Mouse (Mus musculus) midbrain, embryonic 11.5 days (tissue): ENCODE measurements around the gene Lmo4. TPM values are rescaled to one million over a fixed set of nuclear protein-coding genes. Genes with fewer than 3 reads are reported as not detected.
A peak's percentile ranks its signal among the peaks of the same experiment; 100 is the strongest.

Source experiments
- ATAC-seq: fragments of 200-750 bp; cut with Nextera tagmentation; 2 replicates; pipeline ENCODE4 v1.8.0; 2017; ENCODE audit warnings: moderate TSS enrichment, moderate library complexity; ENCODE audit not compliant: low FRiP score
- DNase-seq: peaks from one replicate; pipeline ENCODE4 v3.0.0; 2015; ENCODE audit warnings: low spot score; ENCODE audit errors: missing footprints
- H3K27ac ChIP-seq: fragments of 300-500 bp; sonication (generic); 2 replicates; pipeline ENCODE4 v1.5.1; 2014; ENCODE audit warnings: low read depth, low read length
- H3K27me3 ChIP-seq: fragments of 300-500 bp; sonication (generic); 2 replicates; pipeline ENCODE4 v1.6.1; 2014; ENCODE audit warnings: mild to moderate bottlenecking, low read length, moderate library complexity, mixed read lengths; ENCODE audit not compliant: control insufficient read depth, insufficient read depth
- H3K36me3 ChIP-seq: fragments of 300-500 bp; sonication (generic); 2 replicates; pipeline ENCODE4 v1.6.1; 2014; ENCODE audit warnings: mild to moderate bottlenecking, low read length, moderate library complexity, mixed read lengths; ENCODE audit not compliant: control insufficient read depth, insufficient read depth
- H3K4me1 ChIP-seq: fragments of 300-500 bp; sonication (generic); 2 replicates; pipeline ENCODE4 v1.6.1; 2014; ENCODE audit warnings: low read length; ENCODE audit not compliant: control insufficient read depth, insufficient read depth
- H3K4me2 ChIP-seq: fragments of 300-500 bp; sonication (generic); 2 replicates; pipeline ENCODE4 v1.6.1; 2014; ENCODE audit warnings: mild to moderate bottlenecking, moderate library complexity
- H3K4me3 ChIP-seq: fragments of 300-500 bp; sonication (generic); 2 replicates; pipeline ENCODE4 v1.5.1; 2014; ENCODE audit warnings: low read depth, low read length
- H3K9ac ChIP-seq: fragments of 300-500 bp; sonication (generic); 2 replicates; pipeline ENCODE4 v1.6.1; 2014; ENCODE audit warnings: low read length
- H3K9me3 ChIP-seq: fragments of 300-500 bp; sonication (generic); 2 replicates; pipeline ENCODE4 v1.6.1; 2016; ENCODE audit warnings: low read length; ENCODE audit not compliant: control insufficient read depth
- WGBS: fragments of 180-500 bp; shearing (Covaris S2); extraction: QIAGEN DNeasy Blood & Tissue Kit; methylation state at CpG from one replicate; pipeline ENCODE4 v1.1.7; 2014; 5-methylcytosine and 5-hydroxymethylcytosine counted together
- polyA plus RNA-seq: library from polyadenylated mRNA; unstranded; fragments of >200 nt; fragmentation: Nextera tagmentation; extraction: Ambion mirVana; gene quantifications from 2 replicates; pipeline ENCODE4 v1.2.1, GENCODE M21; 2014

Gene Lmo4
- polyA plus RNA-seq, 1 experiment from 2014 or later, result 41.5 TPM

GRCm38 (mm10) chr3:144206261-144206660 lies 1.2 kb upstream of the Lmo4 start:
- WGBS, result 22% methylated on average over 3 of the region's 3 CpGs
- H3K27me3 ChIP-seq, result no peaks in the 10 kb centered on the region
- ATAC-seq (no peak), DNase-seq (no peak)
- peak overlapping the region; percentile 93 for H3K9ac ChIP-seq
- no peaks in the 10 kb centered on the region for H3K36me3 ChIP-seq
- H3K4me1 ChIP-seq, result peaks cover 9% of the 10 kb centered on the region
- H3K4me2 ChIP-seq, result peak overlapping the region; percentile 94
- H3K4me3 ChIP-seq, result peak overlapping the region; percentile 80
- H3K9me3 ChIP-seq, result no peaks in the 10 kb centered on the region
- H3K27ac ChIP-seq, result no peak overlapping the region

- no peaks in the 10 kb centered on the region for H3K36me3 ChIP-seq
- ATAC-seq (peak; percentile 92), DNase-seq (peak; percentile 99)
- H3K4me1 ChIP-seq, result peaks cover 14% of the 10 kb centered on the region
- under 1% methylated on average over 52 of the region's 69 CpGs for WGBS
- peak overlapping the region; percentile 80 for H3K4me3 ChIP-seq
- peak overlapping the region; percentile 93 for H3K9ac ChIP-seq
- no peaks in the 10 kb centered on the region; the same call in 1 of the 2 replicates for H3K27me3 ChIP-seq
- H3K9me3 ChIP-seq, result no peaks in the 10 kb centered on the region
- peak overlapping the region; percentile 98 for H3K27ac ChIP-seq
- H3K4me2 ChIP-seq, result peak overlapping the region; percentile 94
These were observed 532 bp upstream of the Lmo4 start for GRCm38 (mm10) chr3:144205351-144206153.

DNA sequence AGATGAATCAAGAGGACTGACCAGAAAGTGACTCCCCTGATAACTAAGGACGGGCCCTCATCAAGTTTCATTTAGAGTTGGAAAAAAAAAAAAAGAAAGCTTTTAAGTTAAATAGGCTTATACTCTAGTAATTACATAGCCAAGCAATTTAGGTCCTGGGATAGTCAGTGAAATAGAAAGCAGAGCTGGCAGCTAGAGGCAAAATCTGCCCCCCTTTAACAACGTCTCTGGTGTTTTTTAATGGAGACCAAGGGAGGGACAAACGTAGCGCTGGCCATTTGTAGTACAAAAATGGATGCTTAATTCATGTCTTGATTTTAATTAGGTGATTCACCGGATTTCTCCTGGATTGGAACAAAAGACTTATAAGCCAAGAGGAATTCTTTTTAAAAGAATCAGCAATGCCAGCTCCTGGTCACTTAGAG lies 1.0 kb downstream of the Lmo4 start:
- ATAC-seq, result no peak
- Histone ChIP-seq H3K4me2 (peak overlapping the region; percentile 94), H3K4me1 (peaks cover 15% of the 10 kb centered on the region), H3K4me3 (peak overlapping the region; percentile 80), H3K27ac (peak overlapping the region; percentile 98), H3K27me3 (peaks cover 4% of the 10 kb centered on the region; the same call in 1 of the 2 replicates), H3K9ac (peak overlapping the region; percentile 93), H3K36me3 (no peaks in the 10 kb centered on the region), H3K9me3 (no peaks in the 10 kb centered on the region)
- 0% methylated on average over 5 of the region's 5 CpGs for WGBS
- DNase-seq, result no peak

- Histone ChIP-seq H3K4me1 (peaks cover 18% of the 10 kb centered on the region), H3K9ac (peak overlapping the region; percentile 93), H3K27me3 (peaks cover 4% of the 10 kb centered on the region; the same call in 1 of the 2 replicates), H3K4me2 (peak overlapping the region; percentile 94), H3K9me3 (no peaks in the 10 kb centered on the region), H3K27ac (no peak overlapping the region; the same call in 1 of the 2 replicates), H3K36me3 (no peaks in the 10 kb centered on the region), H3K4me3 (peak overlapping the region; percentile 80)
- WGBS, result 0% methylated on average over 15 of the region's 15 CpGs
- DNase-seq, result peak; percentile 94
- ATAC-seq, result no peak
These were observed 1.6 kb downstream of the Lmo4 start for GRCm38 (mm10) chr3:144203259-144203987.

GRCm38 (mm10) chr3:144202574-144203258 lies 2.3 kb downstream of the Lmo4 start:
- H3K36me3 ChIP-seq, result no peaks in the 10 kb centered on the region
- H3K27ac ChIP-seq, result peak overlapping the region; percentile 71
- ATAC-seq (no peak), DNase-seq (no peak)
- peaks cover 4% of the 10 kb centered on the region; the same call in 1 of the 2 replicates for H3K27me3 ChIP-seq
- peaks cover 22% of the 10 kb centered on the region for H3K4me1 ChIP-seq
- peak overlapping the region; percentile 80 for H3K4me3 ChIP-seq
- WGBS, result 0% methylated on average over 14 of the region's 14 CpGs
- H3K9ac ChIP-seq, result peak overlapping the region; percentile 93
- H3K9me3 ChIP-seq, result no peaks in the 10 kb centered on the region
- H3K4me2 ChIP-seq, result peak overlapping the region; percentile 94

GRCm38 (mm10) chr3:144201794-144202573 lies 3.0 kb downstream of the Lmo4 start:
- Histone ChIP-seq H3K27ac (peak overlapping the region; percentile 71), H3K36me3 (no peaks in the 10 kb centered on the region), H3K4me1 (peaks cover 25% of the 10 kb centered on the region), H3K4me2 (peak overlapping the region; percentile 94), H3K27me3 (peaks cover 4% of the 10 kb centered on the region; the same call in 1 of the 2 replicates), H3K9ac (peak overlapping the region; percentile 93), H3K9me3 (no peaks in the 10 kb centered on the region), H3K4me3 (peak overlapping the region; percentile 80)
- WGBS, result under 1% methylated on average over 64 of the region's 64 CpGs
- ATAC-seq, result peak; percentile 56
- peak; percentile 98 for DNase-seq

- no peak for ATAC-seq
- no peaks in the 10 kb centered on the region for H3K27me3 ChIP-seq
These were observed 19.5 kb downstream of the Lmo4 start for GRCm38 (mm10) chr3:144185327-144186152.

More at GRCm38 (mm10) chr3:144185327-144186152, 19.5 kb downstream of the Lmo4 start:
- H3K4me1 ChIP-seq, result no peaks in the 10 kb centered on the region
- DNase-seq, result no peak
- no peak overlapping the region for H3K4me2 ChIP-seq
- no peaks in the 10 kb centered on the region for H3K9me3 ChIP-seq
- no peak overlapping the region for H3K9ac ChIP-seq
- H3K4me3 ChIP-seq, result no peak overlapping the region
- H3K27ac ChIP-seq, result no peak overlapping the region
- WGBS, result 78% methylated on average over 13 of the region's 13 CpGs
- H3K36me3 ChIP-seq, result peaks cover 7% of the 10 kb centered on the region; the same call in 1 of the 2 replicates
